Mouse (Mus musculus) heart, embryonic 11.5 days (tissue): ENCODE measurements around the gene Drc3. TPM values are rescaled to one million over a fixed set of nuclear protein-coding genes. Genes with fewer than 3 reads are reported as not detected.

Experiments
- ATAC-seq: fragments of 200-750 bp; cut with Nextera tagmentation; replicated peaks from 2 replicates; pipeline ENCODE4 v1.8.0; 2017; ENCODE audit warnings: moderate library complexity; ENCODE audit not compliant: insufficient number of reproducible peaks, low FRiP score, low TSS enrichment
- H3K27ac ChIP-seq: fragments of 300-500 bp; sonication (generic); 2 replicates; pipeline ENCODE4 v1.5.1; 2014; ENCODE audit warnings: mild to moderate bottlenecking, low read depth, low read length
- H3K27me3 ChIP-seq: fragments of 300-500 bp; sonication (generic); 2 replicates; pipeline ENCODE4 v1.6.1; 2014; ENCODE audit warnings: mild to moderate bottlenecking, low read length, mixed read lengths; ENCODE audit not compliant: control insufficient read depth, insufficient read depth
- H3K36me3 ChIP-seq: fragments of 300-500 bp; sonication (generic); 2 replicates; pipeline ENCODE4 v1.6.1; 2014; ENCODE audit warnings: mild to moderate bottlenecking, low read length, moderate library complexity, mixed read lengths; ENCODE audit not compliant: control insufficient read depth, insufficient read depth
- H3K4me1 ChIP-seq: fragments of 300-500 bp; sonication (generic); 2 replicates; pipeline ENCODE4 v1.6.1; 2014; ENCODE audit warnings: low read length; ENCODE audit not compliant: control insufficient read depth, insufficient read depth
- H3K4me2 ChIP-seq: fragments of 300-500 bp; sonication (generic); 2 replicates; pipeline ENCODE4 v1.6.1; 2014; ENCODE audit warnings: mild to moderate bottlenecking, moderate library complexity
- H3K4me3 ChIP-seq: fragments of 300-500 bp; sonication (generic); 2 replicates; pipeline ENCODE4 v1.5.1; 2014; ENCODE audit warnings: low read depth, low read length
- H3K9ac ChIP-seq: fragments of 300-500 bp; sonication (generic); 2 replicates; pipeline ENCODE4 v1.6.1; 2014; ENCODE audit warnings: mild to moderate bottlenecking, low read depth, low read length, moderate library complexity
- H3K9me3 ChIP-seq: fragments of 300-500 bp; sonication (generic); replicated peaks from 2 replicates; pipeline ENCODE4 v1.6.1; 2016; ENCODE audit warnings: low read length; ENCODE audit not compliant: control insufficient read depth
- WGBS: fragments of 180-500 bp; shearing (Covaris S2); extraction: QIAGEN DNeasy Blood & Tissue Kit; methylation state at CpG from one replicate; pipeline ENCODE4 v1.1.7; 2014; ENCODE audit not compliant: insufficient replicate concordance; 5-methylcytosine and 5-hydroxymethylcytosine counted together
- polyA plus RNA-seq: library from polyadenylated mRNA; unstranded; fragments of >200 nt; fragmentation: Nextera tagmentation; extraction: Ambion mirVana; gene quantifications from 2 replicates; pipeline ENCODE4 v1.2.1, GENCODE M21; 2014

Gene Drc3
- polyA plus RNA-seq, 1 experiment from 2014 or later, result 1.9 TPM

- no peak overlapping the region for H3K4me3 ChIP-seq
- H3K27ac ChIP-seq, result no peak overlapping the region
- H3K36me3 ChIP-seq, result no peaks in the 10 kb centered on the region
- H3K4me1 ChIP-seq, result peaks cover 12% of the 10 kb centered on the region
- H3K9ac ChIP-seq, result no peak overlapping the region
- WGBS, result 76% methylated on average over 5 of the region's 5 CpGs
- peaks cover 6% of the 10 kb centered on the region; the same call in 1 of the 2 replicates for H3K27me3 ChIP-seq
- no peak for ATAC-seq
- H3K4me2 ChIP-seq, result no peak overlapping the region
- no peaks in the 10 kb centered on the region for H3K9me3 ChIP-seq
Observed at GRCm38 (mm10) chr11:60385946-60386345, 32.8 kb downstream of the Drc3 start.

- Histone ChIP-seq H3K4me2 (no peak overlapping the region), H3K27ac (no peak overlapping the region), H3K9me3 (no peaks in the 10 kb centered on the region), H3K9ac (no peak overlapping the region), H3K27me3 (peaks cover 6% of the 10 kb centered on the region; the same call in 1 of the 2 replicates), H3K4me3 (no peak overlapping the region), H3K4me1 (peaks cover 6% of the 10 kb centered on the region), H3K36me3 (no peaks in the 10 kb centered on the region)
- ATAC-seq, result no peak
- WGBS, result 83% methylated on average over 2 of the region's 2 CpGs
Observed at GRCm38 (mm10) chr11:60387944-60388343, 34.8 kb downstream of the Drc3 start.

- H3K36me3 ChIP-seq, result no peaks in the 10 kb centered on the region
- no peak overlapping the region for H3K9ac ChIP-seq
- H3K4me2 ChIP-seq, result no peak overlapping the region
- WGBS, result 78% methylated on average over 6 of the region's 6 CpGs
- H3K4me3 ChIP-seq, result no peak overlapping the region
- H3K27ac ChIP-seq, result no peak overlapping the region
- no peaks in the 10 kb centered on the region for H3K9me3 ChIP-seq
- H3K27me3 ChIP-seq, result no peaks in the 10 kb centered on the region
- H3K4me1 ChIP-seq, result no peaks in the 10 kb centered on the region
- ATAC-seq, result no peak
Observed at GRCm38 (mm10) chr11:60391346-60391745, 38.2 kb downstream of the Drc3 start.

GRCm38 (mm10) chr11:60396546-60396945 is 43.4 kb downstream of the Drc3 start:
- 72% methylated on average over 6 of the region's 6 CpGs for WGBS
- Histone ChIP-seq H3K27ac (no peak overlapping the region), H3K4me2 (no peak overlapping the region), H3K4me3 (no peak overlapping the region), H3K9ac (no peak overlapping the region), H3K27me3 (no peaks in the 10 kb centered on the region), H3K9me3 (no peaks in the 10 kb centered on the region), H3K4me1 (no peaks in the 10 kb centered on the region), H3K36me3 (peaks cover 5% of the 10 kb centered on the region)
- ATAC-seq, result no peak

- H3K4me3 ChIP-seq, result no peak overlapping the region
- no peak overlapping the region for H3K4me2 ChIP-seq
- no peak for ATAC-seq
- 82% methylated on average over 2 of the region's 2 CpGs for WGBS
- H3K27me3 ChIP-seq, result no peaks in the 10 kb centered on the region
- no peaks in the 10 kb centered on the region for H3K4me1 ChIP-seq
- no peak overlapping the region for H3K9ac ChIP-seq
- H3K9me3 ChIP-seq, result no peaks in the 10 kb centered on the region
- peaks cover 5% of the 10 kb centered on the region for H3K36me3 ChIP-seq
- no peak overlapping the region for H3K27ac ChIP-seq
Observed at GRCm38 (mm10) chr11:60397172-60397571, 44.0 kb downstream of the Drc3 start.

GRCm38 (mm10) chr11:60406606-60407005 is 53.5 kb downstream of the Drc3 start:
- H3K4me3 ChIP-seq, result no peak overlapping the region
- H3K9ac ChIP-seq, result no peak overlapping the region
- H3K9me3 ChIP-seq, result no peaks in the 10 kb centered on the region
- no peak overlapping the region for H3K27ac ChIP-seq
- H3K36me3 ChIP-seq, result peaks cover 28% of the 10 kb centered on the region
- no peaks in the 10 kb centered on the region for H3K27me3 ChIP-seq
- ATAC-seq, result no peak
- H3K4me1 ChIP-seq, result no peaks in the 10 kb centered on the region
- H3K4me2 ChIP-seq, result no peak overlapping the region
- 89% methylated on average over 1 of the region's 1 CpGs for WGBS

- WGBS, result 18% methylated on average over 3 of the region's 3 CpGs
- H3K36me3 ChIP-seq, result peaks cover 2% of the 10 kb centered on the region; the same call in 1 of the 2 replicates
Observed at GRCm38 (mm10) chr11:60412173-60412572, 59.0 kb downstream of the Drc3 start.

GRCm38 (mm10) chr11:60412921-60413320 is 59.8 kb downstream of the Drc3 start:
- H3K9ac ChIP-seq, result no peak overlapping the region
- H3K36me3 ChIP-seq, result no peaks in the 10 kb centered on the region
- no peaks in the 10 kb centered on the region for H3K27me3 ChIP-seq
- WGBS, result 88% methylated on average over 2 of the region's 2 CpGs
- ATAC-seq, result no peak
- no peak overlapping the region for H3K4me2 ChIP-seq
- H3K27ac ChIP-seq, result no peak overlapping the region
- H3K9me3 ChIP-seq, result no peaks in the 10 kb centered on the region
- peaks cover 12% of the 10 kb centered on the region; the same call in 1 of the 2 replicates for H3K4me1 ChIP-seq
- no peak overlapping the region for H3K4me3 ChIP-seq

More at GRCm38 (mm10) chr11:60412173-60412572, 59.0 kb downstream of the Drc3 start:
- H3K27ac ChIP-seq, result no peak overlapping the region
- no peak overlapping the region for H3K4me2 ChIP-seq
- H3K4me1 ChIP-seq, result peaks cover 12% of the 10 kb centered on the region; the same call in 1 of the 2 replicates
- no peaks in the 10 kb centered on the region for H3K9me3 ChIP-seq
- ATAC-seq, result no peak
- no peak overlapping the region for H3K4me3 ChIP-seq
- no peaks in the 10 kb centered on the region for H3K27me3 ChIP-seq
- no peak overlapping the region for H3K9ac ChIP-seq

- ATAC-seq, result peak; percentile 39
- peak overlapping the region; percentile 42 for H3K27ac ChIP-seq
- H3K9ac ChIP-seq, result peak overlapping the region; percentile 84
- peak overlapping the region; percentile 79 for H3K4me3 ChIP-seq
- H3K36me3 ChIP-seq, result no peaks in the 10 kb centered on the region
- no peaks in the 10 kb centered on the region for H3K9me3 ChIP-seq
- H3K27me3 ChIP-seq, result no peaks in the 10 kb centered on the region
- H3K4me2 ChIP-seq, result peak overlapping the region; percentile 86
- H3K4me1 ChIP-seq, result peaks cover 21% of the 10 kb centered on the region
- under 1% methylated on average over 21 of the region's 21 CpGs for WGBS
Observed at GRCm38 (mm10) chr11:60416590-60416962, 63.4 kb downstream of the Drc3 start.
